Mouse (Mus musculus) stomach, postnatal 0 days (tissue): ENCODE results near the gene Rabepk. TPM values are rescaled to one million over a fixed set of nuclear protein-coding genes. Genes with fewer than 3 reads are reported as not detected.
"Not testable (repeated sequence)": the region's sequence is repeated elsewhere in the genome, so short reads cannot be mapped to it uniquely, and the experiment has no call there.

Experiments
- ATAC-seq: fragments of 200-750 bp; cut with Nextera tagmentation; 2 replicates; pipeline ENCODE4 v1.8.0; 2017; ENCODE audit not compliant: low FRiP score, low TSS enrichment
- DNase-seq: peaks from one replicate; pipeline ENCODE4 v3.0.0-alpha.2; 2016; ENCODE audit warnings: low spot score
- H3K27ac ChIP-seq: fragments of 300-500 bp; sonication (generic); replicated peaks from 2 replicates; pipeline ENCODE4 v1.5.1; 2014; ENCODE audit warnings: mild to moderate bottlenecking, control low read depth
- H3K27me3 ChIP-seq: fragments of 300-500 bp; sonication (generic); 2 replicates; pipeline ENCODE4 v1.6.1; 2014; ENCODE audit warnings: low read length; ENCODE audit not compliant: control insufficient read depth, insufficient read depth
- H3K36me3 ChIP-seq: fragments of 300-500 bp; sonication (generic); 2 replicates; pipeline ENCODE4 v1.6.1; 2014; ENCODE audit warnings: low read length, mixed read lengths; ENCODE audit not compliant: control insufficient read depth, insufficient read depth
- H3K4me1 ChIP-seq: fragments of 300-500 bp; sonication (generic); replicated peaks from 2 replicates; pipeline ENCODE4 v1.6.1; 2014; ENCODE audit warnings: antibody characterized with exemption; ENCODE audit not compliant: control insufficient read depth, insufficient read depth
- H3K4me2 ChIP-seq: fragments of 300-500 bp; sonication (generic); replicated peaks from 2 replicates; pipeline ENCODE4 v1.6.1; 2014; ENCODE audit warnings: low read depth, mild to moderate bottlenecking, control low read depth, moderate library complexity
- H3K4me3 ChIP-seq: fragments of 300-500 bp; sonication (generic); 2 replicates; pipeline ENCODE4 v1.5.1; 2014; ENCODE audit warnings: low read depth, low read length, control low read depth
- H3K9ac ChIP-seq: fragments of 300-500 bp; sonication (generic); 2 replicates; pipeline ENCODE4 v1.6.1; 2014; ENCODE audit warnings: mild to moderate bottlenecking, low read length, control low read depth, mixed read lengths
- H3K9me3 ChIP-seq: fragments of 300-500 bp; sonication (generic); 2 replicates; pipeline ENCODE4 v1.6.1; 2016; ENCODE audit warnings: low read length; ENCODE audit not compliant: control insufficient read depth
- CTCF ChIP-seq: IDR thresholded peaks from 2 replicates; pipeline ENCODE4 v1.5.1; 2016; ENCODE audit warnings: antibody characterized with exemption, low read depth, mild to moderate bottlenecking, moderate library complexity
- EP300 ChIP-seq: optimal IDR thresholded peaks from 2 replicates; pipeline ENCODE3; 2016; ENCODE audit warnings: antibody characterized with exemption
- WGBS: fragments of 180-500 bp; shearing (Covaris S2); extraction: QIAGEN DNeasy Blood & Tissue Kit; methylation state at CpG from one replicate; pipeline ENCODE4 v1.1.7; 2014; 5-methylcytosine and 5-hydroxymethylcytosine counted together
- polyA plus RNA-seq: library from polyadenylated mRNA; unstranded; fragments of >200 nt; fragmentation: Nextera tagmentation; extraction: Ambion mirVana; gene quantifications from 2 replicates; pipeline ENCODE4 v1.2.1, GENCODE M21; 2015

The Rabepk gene
- polyA plus RNA-seq, 1 experiment from 2014 or later: 24.6 TPM

DNA sequence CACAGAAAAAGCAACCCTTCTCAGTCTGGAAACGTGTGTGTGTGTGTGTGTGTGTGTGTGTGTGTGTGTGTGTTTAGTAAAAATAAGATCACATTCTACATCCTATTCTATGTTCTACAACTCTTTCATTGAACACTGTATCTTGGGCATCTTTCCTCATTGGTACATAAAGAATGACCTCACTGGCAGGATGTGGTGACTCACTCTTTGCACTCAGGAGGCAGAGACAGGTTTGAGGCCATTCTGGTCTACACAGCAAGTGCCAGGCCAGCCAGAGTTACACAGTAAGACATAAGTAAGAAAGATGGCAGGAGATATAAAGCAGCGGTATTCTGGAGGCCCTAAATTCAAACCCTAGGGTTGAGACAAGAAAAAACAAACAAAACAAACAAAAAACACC is 36.8 kb downstream of the Rabepk start:
- Histone ChIP-seq H3K4me2 (no peak overlapping the region), H3K9me3 (no peaks in the 10 kb centered on the region), H3K27ac (no peak overlapping the region), H3K36me3 (no peaks in the 10 kb centered on the region), H3K9ac (no peak overlapping the region), H3K4me1 (no peaks in the 10 kb centered on the region), H3K27me3 (no peaks in the 10 kb centered on the region), H3K4me3 (no peak overlapping the region)
- TF ChIP-seq CTCF (no peak), EP300 (no peak)
- 51% methylated on average over 2 of the region's 2 CpGs for WGBS
- ATAC-seq (no peak), DNase-seq (no peak)

GRCm38 (mm10) chr2:34762174-34762573 is 37.5 kb downstream of the Rabepk start:
- Histone ChIP-seq H3K4me2 (no peak overlapping the region), H3K4me1 (no peaks in the 10 kb centered on the region), H3K9ac (no peak overlapping the region), H3K27ac (no peak overlapping the region), H3K36me3 (no peaks in the 10 kb centered on the region), H3K27me3 (no peaks in the 10 kb centered on the region), H3K4me3 (no peak overlapping the region), H3K9me3 (no peaks in the 10 kb centered on the region)
- no peak for ATAC-seq
- 68% methylated on average over 2 of the region's 2 CpGs for WGBS
- DNase-seq: no peak
- no peak for TF ChIP-seq EP300

DNA sequence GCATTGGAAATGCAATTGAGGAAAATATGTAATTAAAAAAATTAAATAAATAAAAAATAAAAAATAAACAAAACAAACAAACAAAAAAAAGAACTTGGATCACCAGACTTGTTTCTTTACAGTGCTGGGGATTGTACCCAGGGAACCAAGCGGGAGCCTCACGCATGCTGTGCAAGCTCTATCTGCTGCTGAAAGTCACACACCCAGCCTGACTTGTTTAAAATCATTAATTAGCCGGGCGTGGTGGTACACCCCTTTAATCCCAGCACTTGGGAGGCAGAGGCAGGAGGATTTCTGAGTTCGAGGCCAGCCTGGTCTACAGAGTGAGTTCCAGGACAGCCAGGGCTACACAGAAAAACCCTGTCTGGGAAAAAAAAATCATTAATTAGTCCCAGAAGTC is 38.4 kb downstream of the Rabepk start:
- H3K36me3 ChIP-seq, H3K4me3 ChIP-seq, H3K9ac ChIP-seq, H3K27ac ChIP-seq, ATAC-seq, H3K4me1 ChIP-seq, H3K9me3 ChIP-seq, DNase-seq, H3K4me2 ChIP-seq, H3K27me3 ChIP-seq: not testable (repeated sequence)
- WGBS: 86% methylated on average over 5 of the region's 5 CpGs

DNA sequence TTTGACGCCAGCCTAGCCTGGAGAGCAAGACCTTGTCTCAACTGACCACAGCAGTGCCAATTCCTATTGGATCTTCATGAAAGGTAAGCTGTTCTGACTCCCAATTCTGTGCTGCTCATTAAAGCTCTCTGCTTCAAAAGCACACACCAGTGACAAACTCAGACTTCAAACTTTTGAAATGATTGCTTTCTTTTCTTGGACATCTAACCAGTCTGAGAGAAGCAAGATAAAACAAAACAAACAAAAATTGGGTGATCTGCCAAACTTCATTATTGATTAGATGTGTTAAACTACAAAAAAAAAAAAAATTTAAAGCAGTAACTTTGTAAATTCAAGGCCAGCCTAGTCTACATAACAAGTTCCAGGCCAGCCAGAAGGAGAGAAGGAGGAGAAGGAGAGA is 42.4 kb downstream of the Rabepk start:
- ATAC-seq: no peak
- Histone ChIP-seq H3K9me3 (no peaks in the 10 kb centered on the region), H3K4me1 (no peaks in the 10 kb centered on the region)

DNA sequence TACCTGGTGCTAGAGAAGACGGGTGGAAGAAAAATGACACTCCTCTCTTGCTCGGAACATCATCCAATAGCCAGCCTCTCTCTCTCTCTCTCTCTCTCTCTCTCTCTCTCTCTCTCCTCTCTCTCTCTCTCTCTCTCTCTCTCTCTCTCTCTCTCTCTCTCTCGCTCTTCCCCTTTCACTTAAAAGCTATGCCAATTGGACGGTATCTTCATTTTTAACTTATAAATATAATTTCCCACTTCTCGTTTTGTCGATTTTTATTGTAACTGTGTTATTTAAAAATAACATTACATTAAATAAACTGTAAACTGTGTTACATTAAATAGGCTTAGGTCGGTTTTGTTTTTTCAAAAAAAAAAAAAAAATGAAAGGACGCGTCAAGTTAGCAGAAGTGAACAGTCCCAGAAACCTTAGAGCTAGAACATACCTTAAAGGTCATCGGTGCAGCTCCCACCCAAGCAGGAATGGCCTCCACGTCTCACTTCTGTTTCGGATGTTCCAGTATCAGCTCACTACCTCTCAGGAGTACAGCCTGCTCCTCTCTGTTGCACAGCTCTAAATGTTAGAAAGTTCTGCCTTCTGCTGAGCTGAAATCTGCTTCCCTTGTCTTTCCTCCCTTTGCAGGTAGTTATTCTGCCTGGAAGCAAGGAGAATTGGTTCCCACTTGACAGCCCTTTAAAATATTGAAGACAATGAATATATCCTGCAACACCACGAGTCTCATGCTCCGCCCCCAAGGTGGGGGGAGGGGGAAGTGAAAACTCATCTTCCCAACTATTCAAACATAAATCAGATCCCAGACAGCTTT is 45.0 kb downstream of the Rabepk start, which contains the start of gene Gapvd1:
Gene Gapvd1, minus strand, starts transcription at position 682 of the 808 bp plus-strand sequence.
- Histone ChIP-seq H3K4me1 (no peaks in the 10 kb centered on the region), H3K4me2 (peak within 1 kb of the TSS; percentile 69), H3K9ac (peak within 1 kb of the TSS; percentile 97), H3K9me3 (no peaks in the 10 kb centered on the region), H3K27me3 (no peaks in the 10 kb centered on the region), H3K4me3 (peak within 1 kb of the TSS; percentile 85), H3K36me3 (no peaks in the 10 kb centered on the region), H3K27ac (peak within 1 kb of the TSS; percentile 95)
- TF ChIP-seq CTCF: no peak
- no peak for TF ChIP-seq EP300
- under 1% methylated on average over 14 of the region's 14 CpGs for WGBS
- ATAC-seq: no peak
- DNase-seq: peak; percentile 36

More for the DNA sequence above, 42.4 kb downstream of the Rabepk start:
- Histone ChIP-seq H3K27ac (no peak overlapping the region), H3K4me2 (no peak overlapping the region), H3K36me3 (no peaks in the 10 kb centered on the region), H3K4me3 (no peak overlapping the region), H3K27me3 (no peaks in the 10 kb centered on the region), H3K9ac (no peak overlapping the region)
- DNase-seq: no peak
- no peak for TF ChIP-seq EP300
- TF ChIP-seq CTCF: no peak
- 61% methylated on average over 1 of the region's 1 CpGs for WGBS

DNA sequence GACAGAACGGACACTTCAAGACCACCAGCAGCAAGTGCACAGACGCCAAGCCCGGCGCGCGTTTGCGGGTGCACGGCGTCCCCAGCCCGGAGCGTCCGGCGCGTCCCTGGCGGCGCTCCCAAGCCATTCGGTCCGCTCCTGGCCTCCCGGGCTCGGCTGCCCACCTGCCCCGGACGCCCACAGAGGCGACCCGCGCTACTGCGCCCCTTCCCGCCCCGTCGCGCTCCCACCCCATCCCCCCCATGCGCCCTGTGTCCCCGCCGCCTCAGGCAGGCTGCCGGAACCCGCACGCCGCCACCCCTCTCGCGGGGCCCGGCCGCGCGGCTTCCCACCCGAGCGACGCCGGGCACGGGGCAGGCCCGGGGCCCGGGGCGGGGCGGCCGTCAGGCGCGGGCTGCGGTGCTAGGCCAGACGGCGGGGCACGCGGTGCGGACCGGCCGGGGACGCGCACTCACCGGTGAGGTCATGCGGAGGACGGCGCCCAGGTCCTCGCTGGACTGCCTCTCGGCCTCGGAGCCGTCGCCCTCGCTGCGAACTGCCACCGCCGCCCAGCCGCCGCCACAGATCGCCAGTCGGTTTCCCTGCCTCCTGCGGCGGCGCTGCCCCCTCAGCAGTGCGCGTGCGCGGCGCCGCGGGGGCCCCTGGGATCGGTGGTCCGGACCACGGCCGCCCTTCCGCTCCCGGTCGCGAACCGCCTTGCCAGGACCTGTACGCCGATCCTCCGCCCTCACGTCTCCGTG is 45.7 kb downstream of the Rabepk start:
- ATAC-seq: peak; percentile 96
- H3K4me2 ChIP-seq: peak overlapping the region; percentile 69
- TF ChIP-seq EP300: no peak
- TF ChIP-seq CTCF: peak; percentile 30; the same call in 1 of the 2 replicates
- no peaks in the 10 kb centered on the region for H3K36me3 ChIP-seq
- H3K27ac ChIP-seq: peak overlapping the region; percentile 95
- peak; percentile 93 for DNase-seq
- H3K27me3 ChIP-seq: no peaks in the 10 kb centered on the region
- WGBS: 0% methylated on average over 75 of the region's 106 CpGs
- no peaks in the 10 kb centered on the region for H3K4me1 ChIP-seq
- H3K4me3 ChIP-seq: peak overlapping the region; percentile 85
- H3K9me3 ChIP-seq: no peaks in the 10 kb centered on the region
- peak overlapping the region; percentile 97 for H3K9ac ChIP-seq
